Mouse (Mus musculus): ENCODE results near the gene Tmem179b. TPM values are rescaled to one million over a fixed set of nuclear protein-coding genes. Genes with fewer than 3 reads are reported as not detected.

The Tmem179b gene
- polyA plus RNA-seq (2012; rRNA removed) = 59.9 and 96.2 TPM in 2 replicates

GRCm38 (mm10) chr19:8774086-8774835 lies at the start of gene Tmem179b:
Gene Tmem179b (minus strand): TSS chr19:8774467.
- H3K27me3 ChIP-seq (ENCODE audit: control insufficient read depth, insufficient read depth, low read length) = no peaks in the 10 kb centered on the region
- H3K36me3 ChIP-seq (ENCODE audit: control insufficient read depth, insufficient read depth, low read length) = peaks cover 11% of the 10 kb centered on the region
- peaks cover 8% of the 10 kb centered on the region; the same call in 1 of the 2 replicates for H3K4me1 ChIP-seq (ENCODE audit: control insufficient read depth, insufficient read depth, insufficient read length, low read length)
- TF ChIP-seq POLR2A (IDR thresholded peaks at IDR 0.05; ENCODE audit: low read depth, low read length) (peak; percentile 87), CTCF (IDR thresholded peaks at IDR 0.05; ENCODE audit: extremely low read depth, insufficient read length, insufficient replicate concordance, low read depth, low read length) (no peak)
- peak within 1 kb of the TSS; percentile 79 for H3K4me3 ChIP-seq (ENCODE audit: low read depth, low read length)
- under 1% methylated on average over 68 of the region's 68 CpGs for WGBS
- H3K27ac ChIP-seq (ENCODE audit: insufficient read depth, low read depth, low read length) = peak within 1 kb of the TSS; percentile 81

GRCm38 (mm10) chr19:8822696-8823095 lies 48.4 kb upstream of the Tmem179b start:
- no peak overlapping the region for H3K27ac ChIP-seq (ENCODE audit: insufficient read depth, low read depth, low read length)
- no peaks in the 10 kb centered on the region for H3K27me3 ChIP-seq (ENCODE audit: control insufficient read depth, insufficient read depth, low read length)
- peaks cover 39% of the 10 kb centered on the region for H3K36me3 ChIP-seq (ENCODE audit: control insufficient read depth, insufficient read depth, low read length)
- H3K4me3 ChIP-seq (ENCODE audit: low read depth, low read length) = peak overlapping the region; percentile 28
- TF ChIP-seq CTCF (IDR thresholded peaks at IDR 0.05; ENCODE audit: extremely low read depth, insufficient read length, insufficient replicate concordance, low read depth, low read length) = no peak
- no peak for TF ChIP-seq POLR2A (IDR thresholded peaks at IDR 0.05; ENCODE audit: low read depth, low read length)
- 45% methylated on average over 8 of the region's 8 CpGs for WGBS
- peaks cover 2% of the 10 kb centered on the region; the same call in 1 of the 2 replicates for H3K4me1 ChIP-seq (ENCODE audit: control insufficient read depth, insufficient read depth, insufficient read length, low read length)

GRCm38 (mm10) chr19:8821146-8821545 lies 46.9 kb upstream of the Tmem179b start:
- H3K36me3 ChIP-seq (ENCODE audit: control insufficient read depth, insufficient read depth, low read length) = peaks cover 31% of the 10 kb centered on the region
- TF ChIP-seq POLR2A (IDR thresholded peaks at IDR 0.05; ENCODE audit: low read depth, low read length) (no peak), CTCF (IDR thresholded peaks at IDR 0.05; ENCODE audit: extremely low read depth, insufficient read length, insufficient replicate concordance, low read depth, low read length) (no peak)
- under 1% methylated on average over 7 of the region's 7 CpGs for WGBS
- peak overlapping the region; percentile 96 for H3K4me3 ChIP-seq (ENCODE audit: low read depth, low read length)
- no peaks in the 10 kb centered on the region for H3K27me3 ChIP-seq (ENCODE audit: control insufficient read depth, insufficient read depth, low read length)
- peak overlapping the region; percentile 98 for H3K27ac ChIP-seq (ENCODE audit: insufficient read depth, low read depth, low read length)
- peaks cover 2% of the 10 kb centered on the region; the same call in 1 of the 2 replicates for H3K4me1 ChIP-seq (ENCODE audit: control insufficient read depth, insufficient read depth, insufficient read length, low read length)

- Histone ChIP-seq H3K4me3 (ENCODE audit: low read depth, low read length) (peak overlapping the region; percentile 96), H3K4me1 (ENCODE audit: control insufficient read depth, insufficient read depth, insufficient read length, low read length) (peaks cover 2% of the 10 kb centered on the region; the same call in 1 of the 2 replicates), H3K36me3 (ENCODE audit: control insufficient read depth, insufficient read depth, low read length) (peaks cover 29% of the 10 kb centered on the region), H3K27ac (ENCODE audit: insufficient read depth, low read depth, low read length) (peak overlapping the region; percentile 98), H3K27me3 (ENCODE audit: control insufficient read depth, insufficient read depth, low read length) (no peaks in the 10 kb centered on the region)
- TF ChIP-seq CTCF (IDR thresholded peaks at IDR 0.05; ENCODE audit: extremely low read depth, insufficient read length, insufficient replicate concordance, low read depth, low read length) (no peak), POLR2A (IDR thresholded peaks at IDR 0.05; ENCODE audit: low read depth, low read length) (no peak)
- WGBS = under 1% methylated on average over 48 of the region's 48 CpGs
Observed at GRCm38 (mm10) chr19:8820424-8820956, 46.2 kb upstream of the Tmem179b start.

- Histone ChIP-seq H3K27me3 (ENCODE audit: control insufficient read depth, insufficient read depth, low read length) (no peaks in the 10 kb centered on the region), H3K36me3 (ENCODE audit: control insufficient read depth, insufficient read depth, low read length) (peaks cover 26% of the 10 kb centered on the region), H3K4me1 (ENCODE audit: control insufficient read depth, insufficient read depth, insufficient read length, low read length) (peaks cover 2% of the 10 kb centered on the region; the same call in 1 of the 2 replicates), H3K27ac (ENCODE audit: insufficient read depth, low read depth, low read length) (peak within 1 kb of the TSS; percentile 98), H3K4me3 (ENCODE audit: low read depth, low read length) (peak within 1 kb of the TSS; percentile 96)
- WGBS = under 1% methylated on average over 82 of the region's 83 CpGs
- TF ChIP-seq POLR2A (IDR thresholded peaks at IDR 0.05; ENCODE audit: low read depth, low read length) (peak; percentile 95), CTCF (IDR thresholded peaks at IDR 0.05; ENCODE audit: extremely low read depth, insufficient read length, insufficient replicate concordance, low read depth, low read length) (no peak)
Observed at GRCm38 (mm10) chr19:8819596-8820423, 45.5 kb upstream of the Tmem179b start, which contains the start of gene Hnrnpul2. Gene Hnrnpul2 (plus strand): TSS chr19:8820010.

- Histone ChIP-seq H3K27me3 (ENCODE audit: control insufficient read depth, insufficient read depth, low read length) (no peaks in the 10 kb centered on the region), H3K4me1 (ENCODE audit: control insufficient read depth, insufficient read depth, insufficient read length, low read length) (peaks cover 2% of the 10 kb centered on the region; the same call in 1 of the 2 replicates), H3K36me3 (ENCODE audit: control insufficient read depth, insufficient read depth, low read length) (peaks cover 24% of the 10 kb centered on the region), H3K27ac (ENCODE audit: insufficient read depth, low read depth, low read length) (peak within 1 kb of the TSS; percentile 98), H3K4me3 (ENCODE audit: low read depth, low read length) (peak within 1 kb of the TSS; percentile 96)
- TF ChIP-seq CTCF (IDR thresholded peaks at IDR 0.05; ENCODE audit: extremely low read depth, insufficient read length, insufficient replicate concordance, low read depth, low read length) = no peak
- peak; percentile 70 for TF ChIP-seq POLR2A (IDR thresholded peaks at IDR 0.05; ENCODE audit: low read depth, low read length)
- under 1% methylated on average over 33 of the region's 33 CpGs for WGBS
Observed at GRCm38 (mm10) chr19:8818801-8819595, 44.7 kb upstream of the Tmem179b start, which contains the start of gene Ttc9c. Gene Ttc9c (minus strand): TSS chr19:8819333.
